Mouse (Mus musculus) erythroblast, embryonic 14.5 days (primary cell): ENCODE data around the gene Zfp994.
"Not testable (repeated sequence)": the region's sequence is repeated elsewhere in the genome, so short reads cannot be mapped to it uniquely, and the experiment has no call there.

Experiments
- GATA1 ChIP-seq: IDR thresholded peaks from 2 replicates; pipeline ENCODE4 v1.6.1; 2012; ENCODE audit warnings: low read length, inconsistent platforms, mixed read lengths
- TAL1 ChIP-seq: IDR thresholded peaks from 3 replicates; pipeline ENCODE4 v1.6.1; 2012; ENCODE audit warnings: low read length, inconsistent platforms, mixed read lengths

- not testable (repeated sequence) for TF ChIP-seq TAL1, GATA1
Observed at GRCm38 (mm10) chr17:22153951-22154350, 71.5 kb downstream of the Zfp994 start.
